Mouse (Mus musculus) thymus, adult 2 months (tissue): ENCODE results near the gene D630045J12Rik. TPM values are rescaled to one million over a fixed set of nuclear protein-coding genes. Genes with fewer than 3 reads are reported as not detected.

ENCODE experiments used
- DNase-seq: peaks from one replicate; pipeline ENCODE4 v3.0.0; 2021
- H3K27ac ChIP-seq: fragments of 200-500 bp; 2 replicates; pipeline ENCODE4 v1.5.1; 2012; ENCODE audit warnings: low read length, control low read depth; ENCODE audit not compliant: control insufficient read depth, insufficient read depth
- H3K27me3 ChIP-seq: fragments of 200-500 bp; 2 replicates; pipeline ENCODE4 v1.6.1; 2012; ENCODE audit warnings: mild to moderate bottlenecking, low read length, moderate library complexity, mixed read lengths; ENCODE audit not compliant: control insufficient read depth, insufficient read depth
- H3K36me3 ChIP-seq: fragments of 200-500 bp; 2 replicates; pipeline ENCODE4 v1.6.1; 2012; ENCODE audit warnings: mild to moderate bottlenecking, low read length, moderate library complexity; ENCODE audit not compliant: control insufficient read depth, insufficient read depth
- H3K4me1 ChIP-seq: fragments of 200-500 bp; replicated peaks from 2 replicates; pipeline ENCODE4 v1.6.1; 2012; ENCODE audit warnings: low read length; ENCODE audit not compliant: control insufficient read depth, insufficient read depth
- H3K4me3 ChIP-seq: fragments of 200-500 bp; 2 replicates; pipeline ENCODE4 v1.5.1; 2012; ENCODE audit warnings: mild to moderate bottlenecking, low read length, control low read depth, moderate library complexity; ENCODE audit not compliant: control insufficient read depth, insufficient read depth
- CTCF ChIP-seq: fragments of 200-500 bp; IDR thresholded peaks from 2 replicates; pipeline ENCODE4 v1.5.1; 2012; ENCODE audit warnings: mild to moderate bottlenecking, control low read depth, low read length, moderate library complexity, borderline replicate concordance; ENCODE audit not compliant: control insufficient read depth, poor library complexity, insufficient read depth; ENCODE audit errors: extremely low read depth
- POLR2A ChIP-seq: fragments of 200-500 bp; IDR thresholded peaks from 2 replicates; pipeline ENCODE4 v1.6.1; 2012; ENCODE audit warnings: mild to moderate bottlenecking, low read length, control low read depth, moderate library complexity; ENCODE audit not compliant: control insufficient read depth, poor library complexity, insufficient read depth; ENCODE audit errors: extremely low read depth
- WGBS: fragments of 180-500 bp; shearing (Covaris S2); methylation state at CpG from one replicate; pipeline ENCODE4 v1.1.7; 2018; 5-methylcytosine and 5-hydroxymethylcytosine counted together
- polyA plus RNA-seq: library from polyadenylated mRNA; depleted of rRNA; stranded (reverse); fragments of >200 nt; gene quantifications from 2 replicates; pipeline ENCODE4 v1.2.3, GENCODE M21; 2012

D630045J12Rik gene
- polyA plus RNA-seq, 1 experiment, result 0.82 TPM

GRCm38 (mm10) chr6:38124207-38124835 lies 129.5 kb downstream of the D630045J12Rik start, which contains the start of gene Atp6v0a4:
Gene Atp6v0a4 (minus strand): TSS chr6:38124586.
- no peak within 1 kb of the TSS for H3K27ac ChIP-seq
- 92% methylated on average over 7 of the region's 7 CpGs for WGBS
- no peaks in the 10 kb centered on the region for H3K27me3 ChIP-seq
- H3K4me3 ChIP-seq, result no peak within 1 kb of the TSS
- no peaks in the 10 kb centered on the region for H3K36me3 ChIP-seq
- peaks cover 2% of the 10 kb centered on the region for H3K4me1 ChIP-seq
- no peak for DNase-seq
- no peak for TF ChIP-seq CTCF
- no peak for TF ChIP-seq POLR2A

DNA sequence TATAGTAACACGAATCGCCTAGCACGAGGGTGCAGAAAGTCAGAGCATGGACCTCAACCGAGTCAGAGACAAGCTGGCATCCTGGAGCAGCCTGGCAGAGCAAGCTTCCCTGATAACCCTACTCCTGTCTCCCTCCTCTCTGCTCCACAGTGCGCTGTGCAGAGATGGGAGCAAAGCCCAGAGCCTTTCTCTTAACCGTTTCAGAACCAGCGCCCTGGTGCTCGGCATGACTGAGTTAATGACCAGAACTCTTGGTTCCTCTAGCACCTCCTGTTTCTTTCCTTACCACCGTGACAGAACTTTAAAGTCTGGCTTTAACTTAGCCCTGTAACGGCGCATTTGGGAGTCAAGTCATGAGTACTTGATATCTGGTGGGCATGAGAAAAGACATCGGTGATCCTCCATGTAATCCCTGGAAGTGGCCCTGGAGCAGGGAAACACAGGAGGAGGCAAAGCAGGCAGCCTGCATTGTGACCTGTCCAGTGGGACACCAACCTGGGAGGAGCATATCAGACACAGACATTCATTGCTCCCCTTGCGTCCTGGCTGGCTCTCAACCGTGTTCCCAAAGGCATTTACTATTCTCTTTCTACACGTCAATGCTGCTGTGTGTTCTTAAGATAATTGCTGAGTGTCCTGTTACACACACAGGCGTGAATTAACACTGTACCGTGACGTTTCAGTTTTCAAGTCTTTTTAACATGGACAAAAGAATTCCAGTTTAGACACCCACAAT lies 130.2 kb downstream of the D630045J12Rik start:
- TF ChIP-seq CTCF (no peak), POLR2A (no peak)
- Histone ChIP-seq H3K27ac (no peak overlapping the region), H3K4me1 (peaks cover 2% of the 10 kb centered on the region), H3K4me3 (no peak overlapping the region), H3K36me3 (no peaks in the 10 kb centered on the region), H3K27me3 (no peaks in the 10 kb centered on the region)
- WGBS, result 92% methylated on average over 18 of the region's 18 CpGs
- DNase-seq, result no peak

GRCm38 (mm10) chr6:38122791-38123190 lies 131.0 kb downstream of the D630045J12Rik start:
- TF ChIP-seq CTCF (no peak), POLR2A (no peak)
- no peaks in the 10 kb centered on the region for H3K36me3 ChIP-seq
- no peak overlapping the region for H3K27ac ChIP-seq
- no peaks in the 10 kb centered on the region for H3K27me3 ChIP-seq
- no peak for DNase-seq
- 91% methylated on average over 6 of the region's 6 CpGs for WGBS
- H3K4me3 ChIP-seq, result no peak overlapping the region
- peaks cover 2% of the 10 kb centered on the region for H3K4me1 ChIP-seq

- 80% methylated on average over 5 of the region's 5 CpGs for WGBS
- Histone ChIP-seq H3K27me3 (no peaks in the 10 kb centered on the region), H3K4me3 (no peak overlapping the region), H3K36me3 (no peaks in the 10 kb centered on the region), H3K4me1 (peaks cover 2% of the 10 kb centered on the region), H3K27ac (no peak overlapping the region)
- no peak for DNase-seq
- TF ChIP-seq CTCF (no peak), POLR2A (no peak)
These were observed 132.0 kb downstream of the D630045J12Rik start for GRCm38 (mm10) chr6:38121843-38122242.

DNA sequence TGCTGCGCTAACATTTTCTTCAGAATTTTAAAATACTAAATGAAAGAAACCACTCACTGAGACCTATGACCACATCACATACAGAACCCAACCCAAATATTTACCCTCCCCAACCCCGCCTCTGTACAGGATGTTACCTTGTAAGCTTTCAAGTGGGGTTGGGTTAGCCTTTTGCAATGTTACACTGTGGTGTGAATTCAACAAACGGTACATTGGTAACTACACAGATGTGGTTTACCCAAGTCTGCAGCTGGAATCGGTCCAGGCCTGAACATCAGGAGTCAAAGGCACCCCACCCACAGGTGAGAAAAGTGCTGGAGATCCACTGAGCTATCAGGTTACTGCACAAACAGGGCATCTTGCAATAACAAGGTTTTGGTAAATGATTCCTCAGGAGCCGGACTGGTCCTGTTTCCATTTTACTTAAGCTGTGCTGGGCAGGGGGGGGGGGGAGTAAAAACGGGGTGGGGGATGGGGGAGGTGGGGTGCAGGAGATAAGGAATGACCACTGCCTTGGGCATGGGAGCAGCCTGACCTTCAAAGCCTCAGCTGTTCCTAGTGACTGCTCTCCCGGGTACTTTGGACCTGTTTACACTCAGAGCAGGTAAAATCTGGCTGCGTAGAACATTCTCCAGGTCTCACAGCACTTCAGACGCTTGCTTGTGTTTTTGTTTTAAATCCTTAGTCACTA lies 133.0 kb downstream of the D630045J12Rik start:
- 41% methylated on average over 9 of the region's 9 CpGs for WGBS
- Histone ChIP-seq H3K4me3 (no peak overlapping the region), H3K27me3 (no peaks in the 10 kb centered on the region; the same call in 1 of the 2 replicates), H3K27ac (no peak overlapping the region), H3K36me3 (no peaks in the 10 kb centered on the region), H3K4me1 (peaks cover 2% of the 10 kb centered on the region)
- TF ChIP-seq POLR2A, result no peak
- no peak for TF ChIP-seq CTCF
- DNase-seq, result peak; percentile 22

DNA sequence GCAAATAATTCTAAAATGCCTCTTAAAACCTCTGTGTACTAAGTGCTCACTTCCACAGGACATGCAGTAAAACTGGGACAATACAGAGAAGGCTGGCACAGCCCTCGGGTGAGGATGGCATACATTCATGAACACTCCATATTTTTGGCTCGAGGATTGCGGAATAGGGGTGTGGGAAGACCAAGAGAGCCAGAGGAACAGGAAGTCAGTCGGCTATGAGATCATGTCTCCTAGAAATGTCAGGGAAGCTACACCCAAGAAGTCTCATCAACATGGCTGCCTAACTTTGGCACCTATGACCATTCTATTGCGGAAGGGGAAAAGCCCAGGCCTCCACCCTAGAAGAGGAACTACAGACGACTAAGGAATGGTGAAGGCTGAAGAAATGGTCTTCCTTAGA lies 135.5 kb downstream of the D630045J12Rik start:
- H3K36me3 ChIP-seq, result no peaks in the 10 kb centered on the region
- H3K27me3 ChIP-seq, result no peaks in the 10 kb centered on the region; the same call in 1 of the 2 replicates
- H3K27ac ChIP-seq, result no peak overlapping the region
- no peak overlapping the region for H3K4me3 ChIP-seq
- 88% methylated on average over 6 of the region's 6 CpGs for WGBS
- peaks cover 2% of the 10 kb centered on the region for H3K4me1 ChIP-seq
- no peak for TF ChIP-seq POLR2A
- TF ChIP-seq CTCF, result no peak
- no peak for DNase-seq
